Mouse (Mus musculus): Measurements from ENCODE around the gene Rd3l. TPM values are rescaled to one million over a fixed set of nuclear protein-coding genes. Genes with fewer than 3 reads are reported as not detected.

Rd3l gene
- polyA plus RNA-seq, 1 experiment from 2014 or later = 0.64 TPM

- ATAC-seq (ENCODE audit: insufficient number of reproducible peaks, low FRiP score) = peak; percentile 22; the same call in 1 of the 2 replicates
- peak overlapping the region; percentile 53 for H3K4me2 ChIP-seq
- no peaks in the 10 kb centered on the region for H3K36me3 ChIP-seq
- peak overlapping the region; percentile 53; the same call in 1 of the 2 replicates for H3K9ac ChIP-seq
- H3K4me1 ChIP-seq (replicated peaks) = peaks cover 43% of the 10 kb centered on the region
- no peaks in the 10 kb centered on the region for H3K9me3 ChIP-seq (replicated peaks)
- peak overlapping the region; percentile 71 for H3K27ac ChIP-seq (ENCODE audit: poor library complexity, severe bottlenecking)
- H3K27me3 ChIP-seq (replicated peaks) = no peaks in the 10 kb centered on the region
- whole genome bisulfite sequencing = 59% methylated on average over 10 of the region's 10 CpGs
- H3K4me3 ChIP-seq = peak overlapping the region; percentile 24
Observed at GRCm38 (mm10) chr12:111943421-111944064, 37.6 kb downstream of the Rd3l start.

GRCm38 (mm10) chr12:111938623-111939177 is 42.4 kb downstream of the Rd3l start:
- Histone ChIP-seq H3K27ac (ENCODE audit: poor library complexity, severe bottlenecking) (peak overlapping the region; percentile 26; the same call in 1 of the 2 replicates), H3K27me3 (replicated peaks) (no peaks in the 10 kb centered on the region), H3K9ac (no peak overlapping the region), H3K9me3 (replicated peaks) (no peaks in the 10 kb centered on the region), H3K4me1 (replicated peaks) (peaks cover 52% of the 10 kb centered on the region), H3K4me3 (no peak overlapping the region), H3K4me2 (no peak overlapping the region), H3K36me3 (no peaks in the 10 kb centered on the region)
- 0 out of 2 replicates have a peak, but pooled peaks have one; percentile 16 for ATAC-seq (ENCODE audit: insufficient number of reproducible peaks, low FRiP score)
- 8% methylated on average over 1 of the region's 1 CpGs for WGBS

GRCm38 (mm10) chr12:111936706-111937550 is 44.2 kb downstream of the Rd3l start:
- Histone ChIP-seq H3K27me3 (replicated peaks) (no peaks in the 10 kb centered on the region), H3K4me3 (no peak overlapping the region), H3K9me3 (replicated peaks) (no peaks in the 10 kb centered on the region), H3K4me1 (replicated peaks) (peaks cover 60% of the 10 kb centered on the region), H3K4me2 (no peak overlapping the region), H3K9ac (no peak overlapping the region), H3K36me3 (no peaks in the 10 kb centered on the region), H3K27ac (ENCODE audit: poor library complexity, severe bottlenecking) (no peak overlapping the region)
- 0 out of 2 replicates have a peak, but pooled peaks have one; percentile 9 for ATAC-seq (ENCODE audit: insufficient number of reproducible peaks, low FRiP score)
- 44% methylated on average over 24 of the region's 24 CpGs for WGBS

GRCm38 (mm10) chr12:111933971-111934370 is 47.1 kb downstream of the Rd3l start:
- Histone ChIP-seq H3K27me3 (replicated peaks) (no peaks in the 10 kb centered on the region), H3K4me1 (replicated peaks) (peaks cover 62% of the 10 kb centered on the region), H3K4me2 (no peak overlapping the region), H3K27ac (ENCODE audit: poor library complexity, severe bottlenecking) (no peak overlapping the region), H3K9me3 (replicated peaks) (no peaks in the 10 kb centered on the region), H3K4me3 (no peak overlapping the region), H3K36me3 (no peaks in the 10 kb centered on the region), H3K9ac (no peak overlapping the region)
- no peak for ATAC-seq (ENCODE audit: insufficient number of reproducible peaks, low FRiP score)
- WGBS = 65% methylated on average over 2 of the region's 2 CpGs

- whole genome bisulfite sequencing = 56% methylated on average over 11 of the region's 11 CpGs
- peaks cover 59% of the 10 kb centered on the region for H3K4me1 ChIP-seq (replicated peaks)
- no peak overlapping the region for H3K4me2 ChIP-seq
- H3K27ac ChIP-seq (ENCODE audit: poor library complexity, severe bottlenecking) = 0 out of 2 replicates have a peak overlapping the region, but pooled peaks have one; percentile 26
- no peaks in the 10 kb centered on the region for H3K36me3 ChIP-seq
- no peak overlapping the region for H3K4me3 ChIP-seq
- ATAC-seq (ENCODE audit: insufficient number of reproducible peaks, low FRiP score) = peak; percentile 72
- no peaks in the 10 kb centered on the region for H3K27me3 ChIP-seq (replicated peaks)
- H3K9me3 ChIP-seq (replicated peaks) = no peaks in the 10 kb centered on the region
- no peak overlapping the region for H3K9ac ChIP-seq
Observed at GRCm38 (mm10) chr12:111933032-111933704, 47.9 kb downstream of the Rd3l start.

GRCm38 (mm10) chr12:111932513-111932912 is 48.6 kb downstream of the Rd3l start:
- 0 out of 2 replicates have a peak overlapping the region, but pooled peaks have one; percentile 26 for H3K27ac ChIP-seq (ENCODE audit: poor library complexity, severe bottlenecking)
- no peak overlapping the region for H3K4me3 ChIP-seq
- no peak overlapping the region for H3K9ac ChIP-seq
- H3K4me1 ChIP-seq (replicated peaks) = peaks cover 56% of the 10 kb centered on the region
- no peaks in the 10 kb centered on the region for H3K27me3 ChIP-seq (replicated peaks)
- ATAC-seq (ENCODE audit: insufficient number of reproducible peaks, low FRiP score) = no peak
- WGBS = 58% methylated on average over 3 of the region's 3 CpGs
- no peaks in the 10 kb centered on the region for H3K9me3 ChIP-seq (replicated peaks)
- no peaks in the 10 kb centered on the region for H3K36me3 ChIP-seq
- no peak overlapping the region for H3K4me2 ChIP-seq

- H3K4me2 ChIP-seq = no peak overlapping the region
- ATAC-seq (ENCODE audit: insufficient number of reproducible peaks, low FRiP score) = no peak
- WGBS = 84% methylated on average over 9 of the region's 9 CpGs
- H3K4me1 ChIP-seq (replicated peaks) = peaks cover 54% of the 10 kb centered on the region
- H3K27me3 ChIP-seq (replicated peaks) = no peaks in the 10 kb centered on the region
- no peak overlapping the region for H3K4me3 ChIP-seq
- no peaks in the 10 kb centered on the region for H3K36me3 ChIP-seq
- H3K9me3 ChIP-seq (replicated peaks) = no peaks in the 10 kb centered on the region
- no peak overlapping the region for H3K9ac ChIP-seq
- no peak overlapping the region for H3K27ac ChIP-seq (ENCODE audit: poor library complexity, severe bottlenecking)
Observed at GRCm38 (mm10) chr12:111931411-111932025, 49.6 kb downstream of the Rd3l start.

Other genes starting within 250 kb of the Rd3l start
- gene Klc1, start 222.5 kb downstream of the Rd3l start, polyA plus RNA-seq (2016; fragmentation: Nextera tagmentation; extraction: Ambion mirVana) = 113 and 117 TPM in 2 replicates
- 6.1 and 8.1 TPM in 2 replicates for gene Xrcc3, start 167.4 kb downstream of the Rd3l start, polyA plus RNA-seq (2016; fragmentation: Nextera tagmentation; extraction: Ambion mirVana)
- 70.6 and 71.9 TPM in 2 replicates for gene Zfyve21, start 167.1 kb downstream of the Rd3l start, polyA plus RNA-seq (2016; fragmentation: Nextera tagmentation; extraction: Ambion mirVana)
- gene Ppp1r13b, start 73.2 kb downstream of the Rd3l start, polyA plus RNA-seq (2016; fragmentation: Nextera tagmentation; extraction: Ambion mirVana) = 17.9 and 19.8 TPM in 2 replicates
- gene Atp5mpl, start 14.3 kb downstream of the Rd3l start, polyA plus RNA-seq (2016; fragmentation: Nextera tagmentation; extraction: Ambion mirVana) = 1,412 and 1,427 TPM in 2 replicates
- gene Tdrd9, start 9.8 kb downstream of the Rd3l start, polyA plus RNA-seq (2016; fragmentation: Nextera tagmentation; extraction: Ambion mirVana) = 0.14 and 0.37 TPM in 2 replicates
- 0.45 and 2.2 TPM in 2 replicates for gene Aspg, start 125.4 kb upstream of the Rd3l start, polyA plus RNA-seq (2016; fragmentation: Nextera tagmentation; extraction: Ambion mirVana)
- gene Kif26a, start 164.9 kb upstream of the Rd3l start, polyA plus RNA-seq (2016; fragmentation: Nextera tagmentation; extraction: Ambion mirVana) = 2.5 and 2.7 TPM in 2 replicates